23 mouse cellular contexts compared by ENCODE assay signal in genomic region chr7:45178550-45178949, GRCm38 (mm10). TPM values are rescaled to one million over a fixed set of nuclear protein-coding genes. Genes with fewer than 3 reads are reported as not detected.
A peak's percentile ranks its signal among the peaks of the same experiment; 100 is the strongest.
DNase-seq lines count a peak whose midpoint lies in the region; TF ChIP-seq lines count a peak whose summit lies in the region.
"Had no signal": no experiment of that assay in that cellular context is flagged by ENCODE, and none has a peak within 500 bp of the region (broad histone marks: within the 10 kb centered on the region; RNA-seq: fewer than 3 reads in every experiment).

No protein-coding gene starts in this region.

- DNase-seq in cerebellum, postnatal 25 days, result peak; percentile 10 to 39
- no peak for DNase-seq in cerebellum, adult 8-10 months
- no peak for DNase-seq in testis, postnatal 14 days (ENCODE audit: low spot score)
- peak; percentile 36 for DNase-seq in induced T-regulatory cell, adult 2 months (ENCODE audit: low read depth)
- DNase-seq in kidney, postnatal 25 days, result no peak
- DNase-seq: adrenal gland, adult 8-10 months; adrenal gland, postnatal 36 days; cerebellum, postnatal 10 days; forebrain, postnatal 0 days; gastrocnemius, postnatal 14 days; heart, adult 2 months; heart, postnatal 14 days had no signal

- peak overlapping the region; percentile 46 for H3K4me3 ChIP-seq in testis, adult 2 months (ENCODE audit: control insufficient read depth, low read depth, low read length)
- H3K4me3 ChIP-seq: forebrain, embryonic 13.5 days; heart, adult 2 months; heart, embryonic 15.5 days; hindbrain, embryonic 13.5 days had no signal

- no peak for TF ChIP-seq POLR2A in testis, adult 2 months (IDR thresholded peaks at IDR 0.05; ENCODE audit: control insufficient read depth, low read depth, low read length)

- peaks cover 42% of the 10 kb centered on the region for H3K4me1 ChIP-seq in testis, adult 2 months (ENCODE audit: control insufficient read depth, insufficient read depth, low read length)

- TF ChIP-seq CTCF in testis, adult 2 months (IDR thresholded peaks at IDR 0.05; ENCODE audit: control insufficient read depth, insufficient read depth, insufficient replicate concordance, low read depth, low read length), result no peak

- H3K36me3 ChIP-seq in testis, adult 2 months (ENCODE audit: control insufficient read depth, insufficient read depth, low read length), result no peaks in the 10 kb centered on the region
- H3K36me3 ChIP-seq: heart, embryonic 15.5 days; hindbrain, embryonic 13.5 days had no signal

- no peaks in the 10 kb centered on the region; the same call in 1 of the 2 replicates for H3K27me3 ChIP-seq in testis, adult 2 months (ENCODE audit: control insufficient read depth, insufficient read depth, low read length)

- no peak overlapping the region for H3K27ac ChIP-seq in testis, adult 2 months (ENCODE audit: control insufficient read depth, insufficient read depth, low read depth, low read length)
- H3K27ac ChIP-seq: forebrain, embryonic 13.5 days; heart, adult 2 months; heart, embryonic 15.5 days; hindbrain, embryonic 13.5 days; hindbrain, postnatal 0 days had no signal

RNA-seq across cellular contexts. Expression of gene Gfy, which starts 0.8 kb away (rescaled TPM):
- 3.9 and 5.4 TPM in 2 replicates for polyA plus RNA-seq in testis, adult 2 months (2012; rRNA removed)
- polyA plus RNA-seq: C2C12; forebrain, embryonic 13.5 days; forebrain, postnatal 0 days; gonadal fat pad, adult 2 months; heart, adult 2 months; heart, embryonic 11.5 days; heart, embryonic 15.5 days; hindbrain, embryonic 13.5 days; hindbrain, postnatal 0 days; intestine, embryonic 16.5 days had no signal

RNA-seq across cellular contexts. Expression of gene Pth2, which starts 2.2 kb away (rescaled TPM):
- polyA plus RNA-seq in testis, adult 2 months (2012; rRNA removed), result 21.9 and 28.2 TPM in 2 replicates
- polyA plus RNA-seq: C2C12; cortical plate, adult 2 months; embryonic facial prominence, embryonic 14.5 days; forebrain, embryonic 13.5 days; gonadal fat pad, adult 2 months; heart, adult 2 months; heart, embryonic 11.5 days; heart, embryonic 15.5 days; intestine, embryonic 16.5 days had no signal

RNA-seq across cellular contexts. Expression of gene Slc17a7, which starts 14.8 kb away (rescaled TPM):
- 33.5 and 34.1 TPM in 2 replicates for polyA plus RNA-seq in testis, adult 2 months (2012; rRNA removed)
- polyA plus RNA-seq: intestine, embryonic 16.5 days had no signal

RNA-seq across cellular contexts. Expression of gene Aldh16a1, which starts 24.2 kb away (rescaled TPM):
- 12.8 and 13.4 TPM in 2 replicates for polyA plus RNA-seq in testis, adult 2 months (2012; rRNA removed)

RNA-seq across cellular contexts. Expression of gene Pih1d1, which starts 24.4 kb away (rescaled TPM):
- 258 and 295 TPM in 2 replicates for polyA plus RNA-seq in testis, adult 2 months (2012; rRNA removed)

Comparison
In these comparisons a context has a peak if more than half of its experiments do, and no peak if none do; other contexts are left out.
1. DNase-seq: peak in cerebellum, postnatal 25 days (2 of 2) and induced T-regulatory cell, adult 2 months (single experiment); none in cerebellum, adult 8-10 months (single experiment), testis, postnatal 14 days (single experiment) and kidney, postnatal 25 days (0 of 2).